Mouse (Mus musculus): ENCODE data around the gene Stk36. TPM values are rescaled to one million over a fixed set of nuclear protein-coding genes. Genes with fewer than 3 reads are reported as not detected.

The Stk36 gene
- 1 to 10 TPM; 6.3 to 6.9 TPM for total RNA-seq (2021)
- long read RNA-seq, experiment 1, partial matches to known transcripts: 1 of 1 reads
- long read RNA-seq, experiment 1, other reads (novel, unspliced or antisense): 0 of 1 reads
- long read RNA-seq, experiment 2, partial matches to known transcripts: 2 of 4 reads
- long read RNA-seq, experiment 2, other reads (novel, unspliced or antisense): 2 of 4 reads

DNA sequence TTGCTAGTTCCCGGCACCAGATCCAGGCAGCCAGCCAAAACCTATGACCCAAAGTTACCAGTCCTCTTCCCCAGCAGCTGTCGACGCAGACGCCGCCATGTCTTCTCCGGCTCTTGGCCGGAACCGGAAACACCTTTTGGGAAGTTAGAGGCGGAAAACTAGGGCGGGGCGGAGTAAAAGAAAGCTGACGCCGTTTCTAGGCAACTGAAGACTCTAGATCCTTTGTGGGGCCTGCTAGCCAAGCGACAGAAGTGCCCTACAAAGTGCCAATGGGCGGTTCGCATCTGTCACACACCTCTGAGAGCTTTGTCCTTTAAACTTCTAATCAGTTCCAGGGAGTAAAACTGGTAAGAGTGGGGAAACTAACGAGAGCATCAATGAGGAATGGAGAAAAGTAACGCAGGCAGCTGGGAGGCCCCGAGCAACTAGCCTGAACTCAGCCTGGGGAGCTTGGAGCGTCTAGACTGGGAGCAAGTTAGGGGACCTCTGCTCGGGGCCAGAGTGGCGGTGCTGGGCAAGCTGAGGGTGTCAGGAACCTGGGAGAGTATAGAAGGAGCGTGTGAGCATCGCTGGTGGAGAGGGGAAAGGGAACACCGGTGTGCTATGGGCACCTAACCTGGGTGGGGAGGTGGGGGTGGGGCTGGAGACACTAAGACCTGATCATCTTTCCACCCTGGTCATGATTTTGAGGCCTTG, at the start of gene Stk36, which contains the start of gene Rnf25:
Gene Stk36, plus strand, starts transcription at position 179 of the 696 bp plus-strand sequence.
Gene Rnf25, minus strand, starts transcription at position 131 of the 696 bp plus-strand sequence.
- intact Hi-C loops (cut with DNase I): no loop called here
- DNase-seq (ENCODE audit: low spot score in 2 of 2): peak; percentile 84 to 88

- intact Hi-C loops (cut with DNase I): no loop called here
- no peak for DNase-seq (ENCODE audit: low spot score in 2 of 2)
Observed at GRCm38 (mm10) chr1:74559061-74559460, 42.2 kb upstream of the Stk36 start.

DNA sequence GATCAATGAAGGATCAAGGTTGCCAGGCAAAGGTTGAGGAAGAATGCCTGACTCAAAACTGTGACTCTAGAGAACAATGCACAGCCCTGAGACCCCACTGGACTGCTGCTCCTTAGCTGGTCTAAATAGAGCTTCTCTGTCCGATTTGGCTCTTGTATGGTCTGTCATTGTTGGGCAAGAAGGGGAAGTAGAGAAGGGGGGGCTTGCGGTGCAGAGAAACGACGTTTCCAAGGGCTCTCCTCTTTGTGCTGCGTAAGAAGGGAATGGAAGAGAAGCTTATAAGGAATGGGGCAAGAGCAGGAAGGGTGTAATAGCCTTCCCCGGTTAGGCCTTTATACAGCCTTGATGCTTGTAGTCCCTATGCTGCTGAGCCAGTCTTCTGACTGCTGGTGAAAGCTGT, 35.4 kb upstream of the Stk36 start:
- no peak for DNase-seq (ENCODE audit: low spot score in 2 of 2)
- intact Hi-C loops (cut with DNase I): no loop called here

- intact Hi-C loops (cut with DNase I): no loop called here
- peak in 1 of 2 experiments; percentile 39 for DNase-seq (ENCODE audit: low spot score in 2 of 2)
Observed at GRCm38 (mm10) chr1:74569739-74570719, 31.2 kb upstream of the Stk36 start.

DNA sequence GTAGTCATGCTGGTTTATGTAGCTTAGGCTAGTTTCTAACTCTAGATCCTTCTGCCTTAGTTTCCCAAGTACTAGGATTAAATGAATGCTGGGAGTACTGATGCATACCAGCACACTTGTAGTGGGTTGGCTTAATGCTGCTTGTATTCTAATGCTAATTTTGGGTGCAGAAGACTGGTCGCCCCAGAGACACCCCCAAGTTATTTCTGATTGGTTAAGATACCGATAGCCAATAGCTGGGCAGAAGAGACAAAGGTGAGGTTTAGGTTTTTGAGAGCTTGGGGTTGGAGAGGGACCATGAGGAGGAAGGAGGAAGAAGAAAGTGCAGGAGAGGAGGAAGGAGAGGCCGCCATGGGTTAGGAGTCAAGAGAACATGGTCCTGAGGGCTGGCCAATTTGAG, 18.6 kb upstream of the Stk36 start:
- DNase-seq (ENCODE audit: low spot score in 2 of 2): no peak
- intact Hi-C loops (cut with DNase I): loop anchor here (5.0 kb wide), 1 partner anchor 75 kb away; the partner anchor contains the start of gene Cnot9

- intact Hi-C loops (cut with DNase I): loop anchor here (5.0 kb wide), 1 partner anchor 78 kb away; the partner anchor contains the start of gene Cnot9
- DNase-seq (ENCODE audit: low spot score in 2 of 2): no peak
Observed at GRCm38 (mm10) chr1:74584616-74585398, 16.4 kb upstream of the Stk36 start.

DNA sequence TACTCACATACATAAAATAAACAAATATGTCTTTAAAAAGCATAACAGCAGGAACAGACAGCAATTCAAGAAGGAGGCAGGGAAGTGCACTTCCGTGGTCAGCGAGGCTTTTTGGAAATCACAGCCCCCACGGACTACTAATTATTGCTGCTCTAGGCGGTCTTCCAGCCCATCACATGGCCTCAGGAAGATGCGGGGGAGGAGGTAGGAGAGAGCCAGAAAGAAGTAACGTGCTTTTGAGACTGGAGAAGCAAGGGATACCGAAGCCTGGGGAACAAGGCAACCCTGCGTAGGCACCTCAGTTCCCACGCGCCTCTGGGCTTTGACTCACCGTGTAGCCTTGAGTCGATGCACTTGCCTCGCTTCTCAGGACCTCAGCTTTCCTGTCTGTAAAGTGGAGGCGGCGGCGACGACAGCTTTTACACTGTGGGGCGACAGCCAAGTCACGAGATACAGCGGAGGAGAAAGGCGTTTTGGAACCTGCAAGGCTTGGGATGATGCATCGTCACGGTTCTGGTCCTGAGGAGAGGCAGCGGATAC, 13.9 kb upstream of the Stk36 start:
- DNase-seq (ENCODE audit: low spot score in 2 of 2): peak in 1 of 2 experiments; percentile 90
- intact Hi-C loops (cut with DNase I): no loop called here

- intact Hi-C loops (cut with DNase I): no loop called here
- peak; percentile 98 to 99 for DNase-seq (ENCODE audit: low spot score in 2 of 2)
Observed at GRCm38 (mm10) chr1:74587773-74588445, 13.3 kb upstream of the Stk36 start, which contains the start of the genes Zfp142 and Bcs1l. Gene Zfp142 (minus strand): TSS chr1:74588246. Gene Bcs1l (plus strand): TSS chr1:74588289.

GRCm38 (mm10) chr1:74594434-74594833, 6.8 kb upstream of the Stk36 start:
- no peak for DNase-seq (ENCODE audit: low spot score in 2 of 2)
- intact Hi-C loops (cut with DNase I): no loop called here

- intact Hi-C loops (cut with DNase I): no loop called here
- DNase-seq (ENCODE audit: low spot score in 2 of 2): peak in 1 of 2 experiments; percentile 23
Observed at GRCm38 (mm10) chr1:74600501-74601266, 561 bp upstream of the Stk36 start.

GRCm38 (mm10) chr1:74624183-74624582, 22.9 kb downstream of the Stk36 start:
- intact Hi-C loops (cut with DNase I): no loop called here
- DNase-seq (ENCODE audit: low spot score in 2 of 2): no peak

- DNase-seq (ENCODE audit: low spot score in 2 of 2): no peak
- intact Hi-C loops (cut with DNase I): no loop called here
Observed at GRCm38 (mm10) chr1:74626076-74626475, 24.8 kb downstream of the Stk36 start.

DNA sequence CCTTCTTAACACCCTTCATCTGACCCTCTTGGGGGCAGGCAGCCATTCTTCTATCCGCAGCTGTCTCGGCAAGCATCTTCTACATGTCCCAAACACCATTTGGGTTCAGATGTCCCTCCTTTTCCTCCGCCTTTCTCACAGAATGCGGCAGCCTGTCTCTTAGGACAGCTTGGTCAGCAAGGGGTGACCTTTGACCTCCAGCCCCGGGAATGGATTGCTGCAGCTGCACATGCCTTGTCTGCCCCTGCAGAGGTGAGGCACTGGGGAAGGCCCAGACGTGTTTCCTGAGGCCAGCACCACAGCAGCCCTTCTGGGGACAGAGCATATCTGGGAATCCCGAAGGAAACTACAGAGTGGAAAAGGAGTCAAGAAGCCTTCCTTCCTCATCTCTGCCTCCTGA, 26.8 kb downstream of the Stk36 start:
- no peak for DNase-seq (ENCODE audit: low spot score in 2 of 2)
- intact Hi-C loops (cut with DNase I): no loop called here

DNA sequence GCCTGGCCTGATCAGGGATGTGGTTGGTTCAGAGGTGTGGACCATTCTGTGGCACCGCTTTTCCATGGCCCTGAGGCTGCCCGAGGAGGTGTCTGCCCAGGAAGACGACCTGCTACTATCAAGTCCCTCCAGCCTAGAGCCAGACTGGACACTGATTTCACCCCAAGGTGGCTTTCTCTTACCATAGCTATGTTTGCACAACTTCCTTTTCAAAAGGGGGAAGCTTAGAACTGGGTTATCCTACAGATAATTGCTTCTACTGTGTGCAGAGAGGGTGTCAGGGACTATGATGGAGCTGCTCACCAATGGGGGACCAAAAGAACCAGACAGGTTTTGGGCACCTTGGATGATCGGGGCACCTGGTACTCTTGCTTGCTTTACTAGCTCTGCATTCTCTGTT, 31.5 kb downstream of the Stk36 start:
- intact Hi-C loops (cut with DNase I): no loop called here
- no peak for DNase-seq (ENCODE audit: low spot score in 2 of 2)

DNA sequence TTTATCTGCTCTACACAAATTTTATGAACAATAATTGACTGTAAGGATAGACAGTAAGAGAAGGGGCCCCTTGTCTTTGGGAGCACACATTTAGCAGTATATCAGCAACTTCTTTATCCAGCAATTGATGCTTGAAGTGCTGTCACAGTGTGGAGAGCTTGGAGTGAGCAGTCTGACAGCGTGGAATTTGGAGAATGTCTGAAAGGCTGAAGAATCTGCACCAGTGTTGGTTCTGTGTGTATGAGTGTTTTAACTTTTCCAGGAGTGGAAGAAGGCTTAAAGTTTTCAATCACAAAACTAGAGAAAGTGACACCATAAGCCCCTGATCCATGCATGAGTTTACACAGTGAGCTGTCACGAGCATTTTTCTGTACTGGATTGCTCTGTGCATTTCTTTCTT, 42.3 kb downstream of the Stk36 start:
- DNase-seq (ENCODE audit: low spot score in 2 of 2): no peak
- intact Hi-C loops (cut with DNase I): loop anchor here (10.0 kb wide), 1 partner anchor 241 kb away; the partner anchor contains the start of gene Fev

DNA sequence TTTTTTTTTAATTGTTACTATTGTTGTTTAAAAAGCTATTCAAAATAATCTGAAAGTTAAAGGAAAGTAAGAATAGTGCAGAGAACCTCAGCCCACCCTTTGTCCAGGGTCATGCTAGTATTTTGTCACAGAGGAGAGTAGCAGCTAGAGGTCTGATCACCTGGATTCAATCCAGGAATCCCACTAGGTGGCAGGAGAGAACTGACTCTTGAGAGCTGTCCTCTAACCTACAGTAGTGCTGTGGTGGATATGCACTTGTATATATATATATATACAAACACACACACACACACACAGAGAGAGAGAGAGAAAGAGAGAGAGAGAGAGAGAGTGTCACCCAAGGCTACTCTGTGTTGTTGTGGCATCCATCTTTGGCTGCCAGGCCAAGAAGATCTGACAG, 42.7 kb downstream of the Stk36 start:
- intact Hi-C loops (cut with DNase I): loop anchor here (10.0 kb wide), 1 partner anchor 241 kb away; the partner anchor contains the start of gene Fev
- DNase-seq (ENCODE audit: low spot score in 2 of 2): no peak

DNA sequence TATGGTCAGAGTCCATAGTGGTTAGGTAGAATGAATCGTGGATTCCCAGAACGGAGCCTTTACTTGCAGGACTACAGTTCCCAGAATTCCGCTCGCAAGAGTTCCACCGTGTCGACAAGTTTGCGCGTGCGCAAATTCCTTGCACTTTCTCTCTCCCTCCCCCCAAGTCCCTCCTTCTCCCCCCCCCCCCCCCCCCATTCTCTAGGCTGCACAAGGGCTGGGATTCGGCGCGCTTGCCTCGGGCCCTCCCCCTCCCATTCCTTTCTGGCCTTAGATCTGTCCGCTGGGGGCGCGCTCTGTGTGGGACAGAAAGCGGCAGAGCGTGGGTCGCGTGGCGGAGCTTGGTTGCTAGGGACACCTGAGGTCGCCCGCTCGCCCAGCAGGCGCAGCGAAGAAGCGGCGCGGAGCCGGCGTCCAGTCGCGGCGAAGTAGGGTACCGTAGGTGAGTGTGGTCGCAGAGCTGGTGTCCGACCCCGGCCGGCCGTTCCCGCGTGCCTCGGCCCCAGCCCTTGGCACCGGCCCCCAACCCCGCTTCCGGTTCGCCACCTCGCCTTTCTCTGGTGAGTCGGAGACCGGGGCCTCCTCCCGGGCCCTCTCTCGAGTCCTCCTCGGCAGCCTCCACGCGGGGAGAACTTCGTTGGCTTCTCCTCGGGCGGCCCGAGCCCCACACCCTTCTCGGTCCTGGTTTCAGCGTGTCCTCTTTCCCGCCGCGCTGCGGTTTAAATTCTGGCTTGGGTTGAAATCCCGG, 60.4 kb downstream of the Stk36 start, which contains the start of gene Ttll4:
Gene Ttll4, plus strand, starts transcription at position 298 of the 748 bp plus-strand sequence.
- DNase-seq (ENCODE audit: low spot score in 2 of 2): peak; percentile 92 to 95
- intact Hi-C loops (cut with DNase I): no loop called here

Measured in left cerebral cortex, postnatal 14 days (tissue).